Mouse (Mus musculus): Measurements from ENCODE around the gene Ccm2.

GRCm38 (mm10) chr11:6626388-6626772 is 79.7 kb downstream of the Ccm2 start:
- TF ChIP-seq POLR2A (IDR thresholded peaks at IDR 0.05; ENCODE audit: borderline replicate concordance, extremely low read depth, low read depth, low read length) (no peak), CTCF (IDR thresholded peaks at IDR 0.05; ENCODE audit: insufficient read depth, low read length) (no peak)

Measured in lung, adult 2 months (tissue).